Mouse (Mus musculus) ES-Bruce4 (cell line): ENCODE measurements around the gene Pdzd7.

Experiments used
- CTCF ChIP-seq: IDR thresholded peaks from one replicate; pipeline ENCODE4 v1.8.1; 2011; ENCODE audit warnings: low read depth, low read length
- EP300 ChIP-seq: IDR thresholded peaks from 2 replicates; pipeline ENCODE4 v1.6.1; 2011; ENCODE audit warnings: low read depth, low read length; ENCODE audit not compliant: insufficient read depth
- POLR2A ChIP-seq: IDR thresholded peaks from one replicate; pipeline ENCODE4 v1.8.1; 2011; ENCODE audit warnings: low read length; ENCODE audit not compliant: insufficient read depth

DNA sequence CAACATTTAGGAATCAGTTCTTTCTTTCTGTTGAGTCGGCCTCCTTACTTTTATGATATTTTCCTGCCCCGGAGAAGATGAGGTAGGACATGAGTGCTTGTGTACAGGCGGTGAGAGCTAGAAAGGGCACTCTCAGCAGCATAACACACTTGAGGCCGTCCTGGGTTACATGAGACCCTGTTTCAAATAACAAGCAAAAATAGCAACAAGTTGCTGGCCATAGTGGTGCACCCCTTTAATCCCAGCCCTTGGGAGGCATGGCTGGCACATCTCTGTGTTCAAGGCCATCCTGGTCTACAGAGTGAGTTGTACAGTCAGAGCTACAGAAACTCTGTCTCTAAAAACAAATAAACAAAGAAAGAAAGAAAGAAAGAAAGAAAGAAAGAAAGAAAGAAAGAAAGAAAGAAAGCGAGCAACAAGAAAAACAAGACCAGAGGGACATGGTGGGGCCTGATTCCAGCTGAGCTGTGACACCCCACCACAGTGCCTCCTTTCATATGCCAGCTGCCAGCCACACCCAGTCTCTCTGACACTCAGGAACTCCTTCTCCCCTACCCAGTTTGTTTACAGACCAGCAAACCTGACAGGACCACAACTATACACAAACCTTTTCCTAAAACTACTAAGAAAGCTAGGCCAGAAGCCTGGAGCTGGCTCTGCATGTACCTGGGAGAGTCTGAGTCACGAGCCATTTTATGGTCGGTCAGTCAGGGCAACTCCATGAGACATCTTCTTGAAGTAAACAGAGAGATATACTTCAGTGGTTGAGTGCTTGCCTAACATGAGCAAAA, 11.6 kb upstream of the Pdzd7 start:
- TF ChIP-seq CTCF (no peak), EP300 (no peak), POLR2A (no peak)
